Mouse (Mus musculus): ENCODE data around the gene Sumo1. TPM values are rescaled to one million over a fixed set of nuclear protein-coding genes. Genes with fewer than 3 reads are reported as not detected.

The Sumo1 gene
- polyA plus RNA-seq, 1 experiment: 278 TPM

DNA sequence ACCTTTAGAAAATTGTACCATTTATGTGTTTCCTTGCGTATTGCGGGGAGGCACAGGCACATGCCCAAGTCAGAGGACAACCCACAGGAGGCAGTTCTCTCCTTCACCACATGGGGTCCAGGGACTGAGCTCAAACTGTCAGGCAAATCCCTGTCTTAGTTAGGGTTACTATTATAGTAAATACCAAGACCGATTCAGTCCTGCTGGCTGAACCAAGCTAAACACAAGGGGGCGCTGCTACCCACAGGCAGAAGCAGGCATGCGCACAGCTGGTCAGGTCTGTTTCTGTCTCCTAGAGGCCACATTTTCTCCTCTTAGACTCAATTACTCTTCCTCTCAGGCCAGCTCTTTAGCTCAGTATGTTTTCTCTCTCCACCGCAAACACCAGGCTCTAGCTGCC, 56.8 kb downstream of the Sumo1 start:
- Histone ChIP-seq H3K4me3 (replicated peaks) (no peak overlapping the region), H3K36me3 (replicated peaks; ENCODE audit: low read length) (no peaks in the 10 kb centered on the region), H3K9me3 (peaks cover 3% of the 10 kb centered on the region; the same call in 1 of the 2 replicates), H3K4me1 (peaks cover 6% of the 10 kb centered on the region), H3K27me3 (replicated peaks) (peaks cover 6% of the 10 kb centered on the region)
- no peak for TF ChIP-seq GATA1 (IDR thresholded peaks at IDR 0.05; ENCODE audit: borderline replicate concordance, low read length)
- TF ChIP-seq FLI1 (IDR thresholded peaks at IDR 0.05; ENCODE audit: low read length): no peak

DNA sequence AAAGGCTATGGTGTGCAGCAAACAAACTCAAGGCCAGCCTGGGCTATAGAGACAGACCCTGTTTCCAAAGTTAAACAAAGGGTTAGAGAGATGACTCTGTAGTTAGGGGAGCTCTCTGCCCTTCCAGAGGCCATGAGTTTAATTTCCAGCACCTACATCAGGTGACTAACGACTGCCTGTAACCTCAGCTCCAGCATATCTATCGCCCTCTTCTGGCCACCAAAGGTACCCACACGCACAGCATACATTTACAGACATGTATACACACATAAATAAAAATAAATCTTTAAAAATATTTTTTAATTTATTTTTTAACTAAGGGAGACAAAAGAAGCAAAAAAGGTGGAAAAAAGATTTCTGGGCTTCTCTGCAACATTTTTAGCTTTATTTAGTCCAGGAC, 59.7 kb downstream of the Sumo1 start:
- H3K9me3 ChIP-seq: peaks cover 3% of the 10 kb centered on the region; the same call in 1 of the 2 replicates
- H3K4me3 ChIP-seq (replicated peaks): no peak overlapping the region
- no peak for TF ChIP-seq GATA1 (IDR thresholded peaks at IDR 0.05; ENCODE audit: borderline replicate concordance, low read length)
- TF ChIP-seq FLI1 (IDR thresholded peaks at IDR 0.05; ENCODE audit: low read length): no peak
- no peaks in the 10 kb centered on the region for H3K36me3 ChIP-seq (replicated peaks; ENCODE audit: low read length)
- no peaks in the 10 kb centered on the region for H3K27me3 ChIP-seq (replicated peaks)
- peaks cover 4% of the 10 kb centered on the region; the same call in 1 of the 2 replicates for H3K4me1 ChIP-seq

DNA sequence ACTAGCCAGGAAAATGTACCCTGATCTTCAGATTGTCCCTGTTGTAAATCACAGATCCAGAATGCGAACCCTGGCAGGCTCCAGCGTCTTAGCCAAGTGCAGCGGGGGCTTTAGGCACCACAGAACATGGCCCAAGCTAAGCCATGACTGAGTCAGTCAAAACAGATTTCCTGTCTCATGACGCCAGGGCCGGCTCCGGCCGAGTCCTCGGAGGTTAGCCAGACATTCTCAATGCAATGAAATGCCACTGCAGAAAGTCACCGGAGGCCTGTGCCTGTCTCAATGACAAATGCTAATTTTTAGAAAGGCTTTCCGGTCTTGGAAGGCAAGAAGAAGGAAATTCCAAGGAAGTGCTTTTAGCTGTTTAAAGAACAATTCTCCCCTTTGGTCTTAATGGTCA, 60.7 kb downstream of the Sumo1 start:
- Histone ChIP-seq H3K4me1 (peaks cover 4% of the 10 kb centered on the region; the same call in 1 of the 2 replicates), H3K27me3 (replicated peaks) (no peaks in the 10 kb centered on the region), H3K4me3 (replicated peaks) (no peak overlapping the region), H3K9me3 (peaks cover 3% of the 10 kb centered on the region; the same call in 1 of the 2 replicates), H3K36me3 (replicated peaks; ENCODE audit: low read length) (no peaks in the 10 kb centered on the region)
- TF ChIP-seq FLI1 (IDR thresholded peaks at IDR 0.05; ENCODE audit: low read length): no peak
- TF ChIP-seq GATA1 (IDR thresholded peaks at IDR 0.05; ENCODE audit: borderline replicate concordance, low read length): no peak

DNA sequence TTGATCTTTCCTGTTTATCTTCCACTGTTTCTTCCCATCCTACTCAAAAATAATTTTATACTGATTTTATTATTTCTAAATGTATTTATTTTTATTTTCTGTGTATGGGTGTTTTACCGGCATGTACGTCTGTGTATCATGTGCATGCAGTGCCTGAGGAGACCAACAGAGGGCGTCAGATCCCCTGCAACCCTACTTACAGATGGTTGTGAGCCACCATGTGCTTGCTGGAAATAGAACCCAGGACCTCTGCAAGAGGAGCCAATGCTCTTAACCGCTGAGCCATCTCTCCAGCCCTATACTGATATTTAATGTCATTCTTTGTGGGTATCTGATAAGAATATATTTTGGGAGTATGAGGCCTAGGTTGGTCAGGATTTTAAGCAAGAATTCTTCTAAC, 61.2 kb downstream of the Sumo1 start:
- H3K9me3 ChIP-seq: peaks cover 3% of the 10 kb centered on the region; the same call in 1 of the 2 replicates
- no peak for TF ChIP-seq FLI1 (IDR thresholded peaks at IDR 0.05; ENCODE audit: low read length)
- no peak for TF ChIP-seq GATA1 (IDR thresholded peaks at IDR 0.05; ENCODE audit: borderline replicate concordance, low read length)

DNA sequence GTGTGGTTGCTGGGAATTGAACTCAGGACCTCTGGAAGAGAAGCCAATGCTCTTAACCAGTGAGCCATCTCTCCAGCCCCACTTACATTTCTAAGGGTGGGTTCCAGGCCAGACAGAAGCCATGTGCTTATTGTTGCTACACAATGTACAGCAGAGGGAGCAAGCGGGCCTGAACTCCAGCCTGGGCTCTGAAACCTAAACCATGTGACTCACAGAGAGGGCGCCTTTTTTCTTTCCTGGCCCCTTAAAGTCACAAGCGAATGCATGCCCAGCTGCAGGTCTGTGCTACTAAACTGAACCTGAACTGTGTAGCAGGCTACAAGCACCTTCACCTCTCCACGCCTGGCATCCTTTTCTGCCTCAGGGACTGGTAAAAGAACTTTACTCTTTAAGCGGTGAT, 61.7 kb downstream of the Sumo1 start:
- peaks cover 3% of the 10 kb centered on the region for H3K27me3 ChIP-seq (replicated peaks)
- H3K4me3 ChIP-seq (replicated peaks): no peak overlapping the region
- H3K36me3 ChIP-seq (replicated peaks; ENCODE audit: low read length): no peaks in the 10 kb centered on the region
- H3K9me3 ChIP-seq: peaks cover 3% of the 10 kb centered on the region; the same call in 1 of the 2 replicates
- H3K4me1 ChIP-seq: peaks cover 4% of the 10 kb centered on the region; the same call in 1 of the 2 replicates
- TF ChIP-seq FLI1 (IDR thresholded peaks at IDR 0.05; ENCODE audit: low read length) (no peak), GATA1 (IDR thresholded peaks at IDR 0.05; ENCODE audit: borderline replicate concordance, low read length) (no peak)

More for the DNA sequence above, 61.2 kb downstream of the Sumo1 start:
- Histone ChIP-seq H3K27me3 (replicated peaks) (peaks cover 1% of the 10 kb centered on the region), H3K4me3 (replicated peaks) (no peak overlapping the region), H3K4me1 (peaks cover 4% of the 10 kb centered on the region; the same call in 1 of the 2 replicates), H3K36me3 (replicated peaks; ENCODE audit: low read length) (no peaks in the 10 kb centered on the region)

DNA sequence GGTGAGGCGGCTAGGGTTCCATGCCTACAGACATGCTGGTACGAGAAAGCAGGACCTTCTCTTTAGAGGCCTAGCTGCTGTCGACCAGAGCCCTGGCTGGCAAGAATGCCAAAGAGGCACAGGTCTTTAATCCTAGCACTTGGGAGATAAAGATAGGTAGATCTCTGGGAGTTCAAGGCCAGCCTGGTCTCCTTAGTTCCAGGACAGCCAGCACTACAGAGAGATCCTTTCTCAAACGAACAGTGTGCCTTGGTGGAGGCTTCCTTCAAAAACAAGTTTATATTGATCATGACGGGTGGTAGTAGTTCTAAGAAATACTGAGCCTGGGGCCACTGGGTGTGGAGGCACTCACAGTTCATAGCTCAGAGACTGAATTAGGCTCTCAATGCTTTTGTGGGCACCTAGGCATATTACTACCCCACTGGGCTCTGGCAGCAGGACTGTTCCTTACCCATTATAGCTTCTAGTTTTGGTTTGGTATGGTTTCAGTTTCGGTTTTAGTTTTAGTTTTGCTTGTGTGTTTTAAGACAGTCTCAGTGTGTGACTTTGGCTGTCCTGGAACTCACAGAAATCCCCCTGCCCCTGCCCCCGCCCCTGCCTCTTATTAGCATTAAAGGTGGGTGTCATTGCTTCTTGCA, 62.4 kb downstream of the Sumo1 start:
- peak overlapping the region; percentile 62 for H3K4me3 ChIP-seq (replicated peaks)
- no peaks in the 10 kb centered on the region for H3K36me3 ChIP-seq (replicated peaks; ENCODE audit: low read length)
- H3K4me1 ChIP-seq: peaks cover 4% of the 10 kb centered on the region; the same call in 1 of the 2 replicates
- H3K27me3 ChIP-seq (replicated peaks): peaks cover 5% of the 10 kb centered on the region
- H3K9me3 ChIP-seq: peaks cover 3% of the 10 kb centered on the region; the same call in 1 of the 2 replicates
- TF ChIP-seq FLI1 (IDR thresholded peaks at IDR 0.05; ENCODE audit: low read length) (no peak), GATA1 (IDR thresholded peaks at IDR 0.05; ENCODE audit: borderline replicate concordance, low read length) (no peak)

DNA sequence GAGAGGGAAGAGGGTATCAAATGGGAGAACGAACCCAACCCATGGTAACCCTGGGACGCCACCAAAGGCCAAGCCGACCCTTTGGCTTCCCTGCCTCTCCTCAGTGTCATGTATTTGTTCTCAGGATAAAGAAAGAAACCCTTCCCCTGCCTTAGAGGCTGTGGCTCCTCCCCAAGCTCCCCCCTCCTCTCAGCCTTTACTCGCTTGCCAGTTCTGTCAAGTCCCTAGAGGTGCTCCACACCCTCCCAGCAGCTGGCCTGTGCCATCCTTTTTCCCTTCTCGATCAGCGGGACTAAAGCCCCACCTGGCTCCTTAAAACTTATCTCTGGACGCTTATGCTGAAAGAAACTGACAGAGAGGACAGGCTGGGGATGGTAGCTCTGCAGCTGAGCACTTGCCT, 63.6 kb downstream of the Sumo1 start:
- no peaks in the 10 kb centered on the region for H3K36me3 ChIP-seq (replicated peaks; ENCODE audit: low read length)
- H3K9me3 ChIP-seq: peaks cover 3% of the 10 kb centered on the region; the same call in 1 of the 2 replicates
- H3K4me1 ChIP-seq: peaks cover 4% of the 10 kb centered on the region; the same call in 1 of the 2 replicates
- H3K4me3 ChIP-seq (replicated peaks): no peak overlapping the region
- no peak for TF ChIP-seq GATA1 (IDR thresholded peaks at IDR 0.05; ENCODE audit: borderline replicate concordance, low read length)
- TF ChIP-seq FLI1 (IDR thresholded peaks at IDR 0.05; ENCODE audit: low read length): no peak
- H3K27me3 ChIP-seq (replicated peaks): peaks cover 10% of the 10 kb centered on the region

DNA sequence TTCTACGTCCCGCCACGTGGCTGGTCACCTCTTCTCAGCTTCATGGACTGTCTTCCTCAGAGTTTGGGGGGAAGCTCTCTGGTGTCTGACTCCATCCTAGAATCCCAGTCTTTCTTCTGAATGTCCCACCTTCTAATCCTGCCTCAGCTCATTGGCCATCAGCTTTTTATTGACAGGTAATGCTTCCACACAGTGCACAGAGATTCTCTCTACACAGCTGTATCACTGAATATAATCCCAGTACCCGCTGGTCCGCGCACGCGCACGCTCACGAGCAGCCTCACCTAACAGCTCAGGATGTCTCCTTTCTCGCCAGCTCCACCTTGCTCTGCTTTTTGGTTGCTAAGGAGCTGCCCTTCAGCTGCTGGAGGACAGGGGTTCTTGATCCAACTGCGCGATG, 64.2 kb downstream of the Sumo1 start:
- TF ChIP-seq GATA1 (IDR thresholded peaks at IDR 0.05; ENCODE audit: borderline replicate concordance, low read length) (no peak), FLI1 (IDR thresholded peaks at IDR 0.05; ENCODE audit: low read length) (no peak)
- H3K36me3 ChIP-seq (replicated peaks; ENCODE audit: low read length): no peaks in the 10 kb centered on the region
- peaks cover 4% of the 10 kb centered on the region; the same call in 1 of the 2 replicates for H3K4me1 ChIP-seq
- H3K27me3 ChIP-seq (replicated peaks): peaks cover 10% of the 10 kb centered on the region
- H3K4me3 ChIP-seq (replicated peaks): no peak overlapping the region
- H3K9me3 ChIP-seq: peaks cover 3% of the 10 kb centered on the region; the same call in 1 of the 2 replicates

DNA sequence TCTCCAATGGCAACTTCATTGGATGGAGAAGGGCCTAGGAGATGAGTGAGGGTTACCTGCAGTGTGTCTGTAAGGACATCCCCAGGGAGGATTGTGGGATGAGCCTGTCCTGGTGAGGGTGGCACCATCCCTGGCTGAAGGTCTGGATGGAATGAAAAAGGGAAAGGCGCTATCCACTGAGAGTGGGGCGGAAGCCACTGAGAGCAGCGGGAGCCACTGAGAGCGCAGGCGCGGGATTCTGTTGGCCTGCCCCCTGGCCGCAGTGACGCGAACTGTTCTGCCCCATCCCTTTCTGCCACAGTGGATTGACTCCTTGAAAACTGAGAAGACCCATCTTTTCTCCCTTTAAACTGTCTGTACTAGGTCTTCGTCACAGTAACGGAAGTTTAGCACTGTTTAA, 66.7 kb downstream of the Sumo1 start:
- Histone ChIP-seq H3K4me1 (peaks cover 2% of the 10 kb centered on the region; the same call in 1 of the 2 replicates), H3K9me3 (no peaks in the 10 kb centered on the region), H3K4me3 (replicated peaks) (no peak overlapping the region), H3K36me3 (replicated peaks; ENCODE audit: low read length) (no peaks in the 10 kb centered on the region), H3K27me3 (replicated peaks) (peaks cover 13% of the 10 kb centered on the region)
- no peak for TF ChIP-seq FLI1 (IDR thresholded peaks at IDR 0.05; ENCODE audit: low read length)
- TF ChIP-seq GATA1 (IDR thresholded peaks at IDR 0.05; ENCODE audit: borderline replicate concordance, low read length): no peak

DNA sequence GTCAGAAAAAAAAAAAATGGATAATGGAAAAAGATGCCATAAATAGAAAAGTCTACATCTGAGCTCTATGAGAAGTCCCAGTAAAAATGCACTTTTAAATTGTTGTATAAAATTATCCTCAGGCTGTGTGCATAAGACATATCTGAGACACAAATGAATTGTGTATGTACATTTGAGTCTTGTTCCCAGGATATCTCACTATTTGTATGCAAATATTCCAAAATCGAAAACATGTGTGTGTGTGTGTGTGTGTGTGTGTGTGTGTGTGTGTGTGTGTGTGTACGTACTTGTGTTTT, 67.3 kb downstream of the Sumo1 start:
- Histone ChIP-seq H3K9me3 (no peaks in the 10 kb centered on the region), H3K4me3 (replicated peaks) (no peak overlapping the region)
- TF ChIP-seq GATA1 (IDR thresholded peaks at IDR 0.05; ENCODE audit: borderline replicate concordance, low read length): no peak

More for the DNA sequence above, 67.3 kb downstream of the Sumo1 start:
- no peaks in the 10 kb centered on the region; the same call in 1 of the 2 replicates for H3K4me1 ChIP-seq
- no peaks in the 10 kb centered on the region for H3K36me3 ChIP-seq (replicated peaks; ENCODE audit: low read length)
- peaks cover 13% of the 10 kb centered on the region for H3K27me3 ChIP-seq (replicated peaks)

All from megakaryocyte, embryonic 14.5 days (primary cell).